Mouse (Mus musculus): ENCODE measurements at regions not wholly inside any gene's neighbourhood (a gene's known extent, or its start where the extent isn't known, plus 50 kb on each side); places are given as distances from the start of the nearest gene placed in this dataset.
A peak's percentile ranks its signal among the peaks of the same experiment; 100 is the strongest.

- ATAC-seq (replicated peaks; ENCODE audit: low FRiP score, low TSS enrichment, poor library complexity, severe bottlenecking): no peak
Measured at GRCm38 (mm10) chr17:64229225-64229976, 102.3 kb downstream of the Pja2 start.

DNA sequence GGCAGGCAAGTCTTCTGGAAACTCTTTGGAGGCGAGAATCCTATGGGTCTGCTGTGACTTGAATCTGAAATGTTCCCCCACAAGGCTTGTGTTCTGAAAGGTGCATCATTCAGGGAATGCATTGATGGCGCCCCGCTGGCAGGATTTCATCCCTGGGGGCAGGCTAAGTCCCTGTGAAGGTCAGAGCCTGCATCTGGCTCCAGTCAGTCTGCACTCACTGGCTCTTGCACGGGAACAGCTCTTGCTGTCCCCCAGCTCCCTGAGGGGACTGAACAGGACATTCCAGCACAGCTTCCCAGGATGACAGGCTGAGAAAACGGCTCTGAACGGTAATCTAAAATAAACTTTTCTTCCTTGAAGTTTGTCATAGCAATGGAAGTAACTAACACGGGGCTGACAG is 117.1 kb downstream of the Pja2 start:
- no peak for ATAC-seq (replicated peaks; ENCODE audit: low FRiP score, low TSS enrichment, poor library complexity, severe bottlenecking)

DNA sequence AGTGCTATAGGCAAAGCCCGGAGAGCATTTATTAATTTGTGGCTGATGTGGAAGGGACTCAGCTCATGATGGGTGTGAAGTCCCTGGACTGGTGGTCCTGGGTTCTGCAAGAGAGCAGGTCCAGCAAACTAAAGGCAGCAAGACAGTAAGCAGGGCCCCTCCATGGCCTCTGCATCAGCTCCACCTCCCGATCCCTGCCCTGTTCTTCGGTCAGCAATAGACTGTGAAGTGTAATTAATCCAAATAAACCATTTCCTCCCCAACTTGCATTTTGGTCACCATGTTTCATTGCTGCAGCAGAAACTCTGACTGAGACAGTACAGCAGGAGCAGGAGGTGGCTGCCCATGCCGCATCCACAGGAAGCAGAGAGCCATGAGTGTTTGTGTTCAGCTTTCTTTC is 118.5 kb downstream of the Pja2 start:
- no peak for ATAC-seq (replicated peaks; ENCODE audit: low FRiP score, low TSS enrichment, poor library complexity, severe bottlenecking)

- ATAC-seq (replicated peaks; ENCODE audit: low FRiP score, low TSS enrichment, poor library complexity, severe bottlenecking): no peak
Measured at GRCm38 (mm10) chr17:64211281-64211680, 120.4 kb downstream of the Pja2 start.

DNA sequence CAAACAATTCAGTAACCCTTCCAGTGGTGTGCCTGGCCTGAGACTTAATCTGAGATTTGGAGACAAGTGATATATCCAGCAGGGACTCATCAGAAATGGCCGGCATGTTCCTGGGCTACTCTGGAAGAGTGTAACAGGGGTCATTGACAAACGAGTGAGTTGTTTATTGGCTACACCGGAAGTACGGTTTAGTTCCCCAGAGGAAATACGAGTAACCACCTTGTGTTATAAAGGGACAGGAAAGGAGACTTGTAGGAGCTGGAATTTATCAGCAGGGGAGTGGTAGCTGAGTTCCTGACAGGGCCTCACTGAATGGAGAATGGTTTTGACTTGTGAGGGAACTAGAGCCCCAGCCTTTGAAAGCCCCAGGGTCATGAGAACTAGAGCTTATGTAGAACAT is 121.3 kb downstream of the Pja2 start:
- no peak for ATAC-seq (replicated peaks; ENCODE audit: low FRiP score, low TSS enrichment, poor library complexity, severe bottlenecking)

GRCm38 (mm10) chr17:64209640-64210039 is 122.1 kb downstream of the Pja2 start:
- no peak for ATAC-seq (replicated peaks; ENCODE audit: low FRiP score, low TSS enrichment, poor library complexity, severe bottlenecking)

DNA sequence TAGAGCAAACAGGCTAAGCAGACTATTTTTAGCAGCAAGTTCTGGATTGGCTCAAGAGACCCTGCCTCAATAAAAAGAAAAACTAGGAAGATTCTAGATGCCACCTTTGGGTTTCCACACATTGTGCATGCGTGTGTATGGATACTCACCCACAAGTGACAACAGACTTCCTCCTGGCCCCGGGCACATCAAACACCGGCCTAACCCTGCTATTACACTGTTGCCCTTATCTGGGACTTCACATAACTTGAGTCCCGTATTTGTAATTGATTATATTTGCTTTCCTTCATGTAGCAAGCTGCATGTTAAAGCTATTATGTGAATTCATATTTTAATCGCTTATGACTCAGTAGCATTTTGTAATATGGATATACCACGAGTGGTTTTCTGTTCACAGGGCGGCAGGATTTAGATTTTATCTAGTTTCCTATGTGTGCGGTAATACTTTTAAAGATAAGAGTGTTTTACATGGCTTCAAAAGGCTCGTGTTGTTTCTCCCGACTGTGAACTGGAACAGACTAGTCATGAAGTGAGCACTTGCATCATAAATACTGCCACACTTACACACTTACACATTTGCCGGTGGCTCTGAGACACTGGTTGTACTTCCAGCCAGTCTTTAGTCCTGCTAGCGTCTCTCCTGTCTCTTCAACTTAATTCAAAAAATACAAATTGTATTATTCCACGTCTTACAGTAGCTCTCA is 123.4 kb downstream of the Pja2 start:
- ATAC-seq (replicated peaks; ENCODE audit: low FRiP score, low TSS enrichment, poor library complexity, severe bottlenecking): no peak

DNA sequence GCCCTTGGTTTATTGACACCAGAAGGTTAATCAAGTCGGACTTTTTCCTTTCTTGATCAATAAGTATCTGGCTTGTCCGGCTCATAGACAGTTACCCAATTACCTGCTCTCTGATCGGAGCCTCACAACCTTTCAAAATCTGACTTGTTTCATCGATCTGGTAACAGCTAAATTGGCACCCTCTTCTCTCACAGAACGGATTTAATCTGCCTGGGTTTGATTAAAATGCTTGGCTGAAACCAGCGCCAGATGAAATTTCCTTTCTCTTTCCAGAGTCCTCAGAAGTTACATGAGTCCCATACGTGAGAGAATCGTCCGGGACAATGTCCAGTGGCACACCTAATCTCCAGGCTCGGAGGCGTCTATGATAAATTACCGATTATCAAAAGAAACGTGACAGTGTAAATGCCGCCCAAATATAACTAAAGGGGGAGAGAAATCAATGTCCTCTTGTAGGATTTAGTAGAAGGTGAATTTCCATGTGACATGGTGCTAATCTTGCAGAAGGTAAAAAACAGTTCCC is 125.5 kb downstream of the Pja2 start:
- ATAC-seq (replicated peaks; ENCODE audit: low FRiP score, low TSS enrichment, poor library complexity, severe bottlenecking): no peak

DNA sequence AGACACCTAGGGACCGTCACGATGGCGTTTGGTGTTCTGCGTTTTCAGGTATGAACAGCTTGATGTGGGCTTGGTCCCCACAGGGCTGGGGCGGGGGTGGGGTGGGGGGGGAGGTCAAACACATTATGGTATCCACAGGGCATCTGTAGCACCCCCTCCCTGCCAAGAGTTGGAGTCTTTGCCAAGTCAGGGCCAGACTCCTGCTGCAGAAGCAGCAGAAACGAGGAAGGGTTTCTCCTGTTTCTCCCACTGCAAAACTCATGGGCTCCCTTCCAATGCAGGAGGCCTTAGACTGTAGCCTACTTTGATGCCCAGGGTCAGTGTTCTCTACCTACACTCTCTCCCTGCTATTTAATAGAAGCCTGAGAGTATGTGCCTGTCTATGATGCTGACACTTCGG is 128.1 kb downstream of the Pja2 start:
- no peak for ATAC-seq (replicated peaks; ENCODE audit: low FRiP score, low TSS enrichment, poor library complexity, severe bottlenecking)

GRCm38 (mm10) chr17:64202248-64202647 is 129.5 kb downstream of the Pja2 start:
- ATAC-seq (replicated peaks; ENCODE audit: low FRiP score, low TSS enrichment, poor library complexity, severe bottlenecking): no peak

DNA sequence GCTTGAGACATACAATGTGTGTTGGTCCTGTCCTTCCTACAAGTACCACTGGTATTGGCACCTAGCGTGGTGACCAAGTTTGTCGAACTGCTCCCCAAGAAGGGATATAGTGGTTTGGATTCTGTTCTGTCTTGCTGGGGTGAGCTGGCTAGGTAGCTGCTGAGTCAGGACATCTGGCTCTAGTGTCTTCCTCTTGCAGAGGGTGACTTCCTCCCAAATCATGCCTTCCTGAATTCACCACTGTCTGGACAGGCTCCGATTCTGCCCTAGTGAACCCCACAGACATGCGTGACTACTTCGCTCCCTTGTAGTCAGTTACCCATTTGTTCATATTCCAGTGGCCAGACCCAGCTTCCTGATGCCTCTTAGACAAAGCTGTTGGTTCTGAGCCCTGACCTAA is 130.1 kb downstream of the Pja2 start:
- 0 out of 2 replicates have a peak, but pooled peaks have one; percentile 22 for ATAC-seq (replicated peaks; ENCODE audit: low FRiP score, low TSS enrichment, poor library complexity, severe bottlenecking)

GRCm38 (mm10) chr17:64200092-64200877 is 131.4 kb downstream of the Pja2 start:
- ATAC-seq (replicated peaks; ENCODE audit: low FRiP score, low TSS enrichment, poor library complexity, severe bottlenecking): no peak

GRCm38 (mm10) chr17:64199241-64199933 is 132.3 kb downstream of the Pja2 start:
- ATAC-seq (replicated peaks; ENCODE audit: low FRiP score, low TSS enrichment, poor library complexity, severe bottlenecking): no peak

GRCm38 (mm10) chr17:64196437-64196836 is 135.3 kb downstream of the Pja2 start:
- ATAC-seq (replicated peaks; ENCODE audit: low FRiP score, low TSS enrichment, poor library complexity, severe bottlenecking): no peak

DNA sequence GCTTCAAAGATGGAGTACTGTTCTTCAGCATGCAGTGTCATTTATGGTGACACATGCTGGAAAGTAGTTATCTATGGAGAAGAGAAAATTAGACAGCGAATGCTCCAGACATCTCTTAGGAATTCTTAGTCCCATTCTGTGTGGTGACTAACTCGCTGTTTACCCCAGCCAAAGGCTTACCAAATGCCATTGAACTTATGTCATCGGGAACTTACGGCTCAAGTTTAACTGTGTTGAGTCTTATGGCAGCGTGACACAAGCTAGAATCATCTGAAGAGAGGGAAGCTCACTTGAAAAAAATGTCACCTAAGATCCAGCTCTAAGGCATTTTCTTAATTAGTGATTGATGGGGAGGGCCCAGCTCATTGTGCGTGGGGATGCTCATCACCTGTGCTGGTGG is 138.7 kb downstream of the Pja2 start:
- ATAC-seq (replicated peaks; ENCODE audit: low FRiP score, low TSS enrichment, poor library complexity, severe bottlenecking): no peak
